Mouse (Mus musculus): ENCODE data around the gene Enah. TPM values are rescaled to one million over a fixed set of nuclear protein-coding genes. Genes with fewer than 3 reads are reported as not detected.

Enah gene
- polyA plus RNA-seq, 1 experiment, result not detected

GRCm38 (mm10) chr1:181876656-181877055 is 143.1 kb downstream of the Enah start:
- no peak for TF ChIP-seq GATA1 (IDR thresholded peaks at IDR 0.05; ENCODE audit: low read length)

GRCm38 (mm10) chr1:181873086-181873920 is 146.5 kb downstream of the Enah start:
- peak; percentile 18 for TF ChIP-seq GATA1 (IDR thresholded peaks at IDR 0.05; ENCODE audit: low read length)

DNA sequence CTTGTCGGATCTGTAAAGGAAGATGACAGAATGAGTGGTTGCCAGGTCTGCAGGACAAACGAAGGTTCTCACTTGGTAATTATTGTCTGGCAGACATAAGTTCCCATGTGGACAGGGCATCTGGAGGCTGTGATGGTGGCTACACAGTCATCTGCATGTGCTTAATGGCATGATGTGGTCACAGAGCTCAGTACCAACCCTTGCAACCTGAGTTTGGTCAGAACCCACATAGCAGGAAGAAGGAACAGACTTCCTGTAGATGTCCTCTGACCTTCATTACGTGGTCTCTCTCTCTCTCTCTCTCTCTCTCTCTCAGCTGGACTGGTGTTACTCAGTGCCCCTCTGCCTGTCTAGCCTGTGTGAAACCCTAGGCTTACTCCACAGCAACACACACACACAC is 147.2 kb downstream of the Enah start:
- no peak for TF ChIP-seq GATA1 (IDR thresholded peaks at IDR 0.05; ENCODE audit: low read length)

- TF ChIP-seq GATA1 (IDR thresholded peaks at IDR 0.05; ENCODE audit: low read length), result no peak
These were observed 153.1 kb downstream of the Enah start for GRCm38 (mm10) chr1:181866429-181867280.

DNA sequence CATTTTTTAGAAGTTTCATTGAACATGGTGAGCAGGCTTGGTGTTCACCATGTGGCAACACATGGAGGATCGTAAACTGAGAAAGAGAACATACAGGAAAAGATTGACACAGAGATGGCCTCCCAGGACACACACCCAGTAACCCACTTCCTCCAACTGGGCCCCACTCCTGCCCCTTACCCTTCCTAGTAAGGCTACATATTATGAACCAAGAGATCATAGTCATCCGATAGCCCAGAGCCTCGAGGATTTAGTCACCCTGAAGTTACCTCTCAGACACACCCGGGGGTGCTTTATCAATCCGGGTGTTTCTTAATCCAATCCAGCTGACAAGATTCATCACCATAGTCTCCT is 153.9 kb downstream of the Enah start:
- TF ChIP-seq GATA1 (IDR thresholded peaks at IDR 0.05; ENCODE audit: low read length), result no peak

DNA sequence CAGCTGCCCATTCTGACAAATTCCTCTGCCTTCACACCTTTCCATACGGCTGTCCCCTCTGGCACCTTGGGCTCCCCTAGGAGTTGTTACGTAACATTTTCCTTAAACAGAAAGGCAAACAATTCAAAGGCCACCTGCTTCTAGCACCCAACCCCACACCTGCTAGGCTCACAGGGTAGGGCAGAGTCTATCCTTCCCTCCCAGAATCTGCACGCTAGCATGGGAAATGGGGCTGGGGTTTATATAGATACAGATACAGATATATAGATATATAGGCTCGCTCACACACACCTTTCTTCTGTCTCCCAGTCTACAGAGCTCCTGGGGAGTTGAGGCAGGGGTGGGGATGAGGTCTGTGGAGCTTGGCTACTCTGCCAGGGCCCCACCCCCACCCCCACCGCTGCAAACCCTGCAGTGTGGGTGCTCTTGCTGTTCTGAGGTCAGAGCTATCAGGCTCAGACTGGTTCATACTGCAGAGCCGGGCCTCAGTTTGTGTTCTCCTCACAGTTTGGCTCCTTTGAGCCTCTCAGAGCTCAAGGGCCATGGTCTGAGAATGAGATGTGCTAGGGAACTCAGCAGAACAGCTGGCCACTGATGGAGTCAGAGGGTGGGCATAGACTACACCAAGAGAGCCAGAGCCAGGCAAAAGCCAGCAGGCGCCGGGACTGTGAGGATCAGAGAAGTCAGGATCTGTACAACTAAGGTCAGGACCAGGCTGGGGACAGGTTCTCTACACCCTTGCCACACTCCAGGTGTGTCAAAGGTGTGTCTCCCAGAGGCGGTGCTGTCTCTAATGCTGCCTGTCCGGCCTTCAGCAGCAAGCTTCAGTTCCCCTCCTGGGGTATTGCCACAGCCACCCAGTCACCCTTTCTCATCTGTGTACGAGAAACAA is 154.6 kb downstream of the Enah start:
- no peak for TF ChIP-seq GATA1 (IDR thresholded peaks at IDR 0.05; ENCODE audit: low read length)

- no peak for TF ChIP-seq GATA1 (IDR thresholded peaks at IDR 0.05; ENCODE audit: low read length)
These were observed 156.4 kb downstream of the Enah start for GRCm38 (mm10) chr1:181863431-181863830.

DNA sequence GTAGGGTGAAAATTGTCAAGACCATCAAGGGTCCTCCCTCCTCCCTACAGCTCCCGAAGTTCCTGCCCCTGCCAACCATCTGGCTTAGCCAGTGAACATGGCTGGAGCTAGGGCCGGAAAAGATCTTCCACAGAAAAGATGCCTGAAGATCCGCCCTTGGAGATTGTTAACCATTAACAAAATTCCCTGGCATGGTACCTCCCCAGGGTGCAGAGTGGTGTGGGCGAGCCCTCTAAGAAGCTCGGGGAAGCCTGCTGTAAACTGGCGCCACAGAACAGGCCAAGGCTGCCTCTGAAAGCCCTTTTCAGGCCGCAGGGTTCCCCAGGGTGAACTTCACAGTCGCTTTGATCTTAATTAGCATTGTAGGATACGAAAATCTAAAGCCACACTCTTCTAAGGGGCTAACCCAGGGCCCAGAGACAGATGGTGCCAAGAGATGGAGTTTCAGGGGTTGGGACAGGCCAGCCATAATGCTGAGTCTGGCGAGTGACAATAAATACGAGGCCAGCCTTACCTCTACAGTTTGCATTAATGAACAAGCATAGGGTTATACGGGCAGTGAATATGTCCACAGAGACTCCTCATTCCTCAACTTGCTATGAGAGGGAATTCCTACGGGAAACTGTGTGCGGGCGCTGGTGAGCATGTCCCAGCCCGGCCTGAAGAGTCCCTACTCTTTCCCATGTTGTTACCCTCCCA is 157.0 kb downstream of the Enah start:
- no peak for TF ChIP-seq GATA1 (IDR thresholded peaks at IDR 0.05; ENCODE audit: low read length)

DNA sequence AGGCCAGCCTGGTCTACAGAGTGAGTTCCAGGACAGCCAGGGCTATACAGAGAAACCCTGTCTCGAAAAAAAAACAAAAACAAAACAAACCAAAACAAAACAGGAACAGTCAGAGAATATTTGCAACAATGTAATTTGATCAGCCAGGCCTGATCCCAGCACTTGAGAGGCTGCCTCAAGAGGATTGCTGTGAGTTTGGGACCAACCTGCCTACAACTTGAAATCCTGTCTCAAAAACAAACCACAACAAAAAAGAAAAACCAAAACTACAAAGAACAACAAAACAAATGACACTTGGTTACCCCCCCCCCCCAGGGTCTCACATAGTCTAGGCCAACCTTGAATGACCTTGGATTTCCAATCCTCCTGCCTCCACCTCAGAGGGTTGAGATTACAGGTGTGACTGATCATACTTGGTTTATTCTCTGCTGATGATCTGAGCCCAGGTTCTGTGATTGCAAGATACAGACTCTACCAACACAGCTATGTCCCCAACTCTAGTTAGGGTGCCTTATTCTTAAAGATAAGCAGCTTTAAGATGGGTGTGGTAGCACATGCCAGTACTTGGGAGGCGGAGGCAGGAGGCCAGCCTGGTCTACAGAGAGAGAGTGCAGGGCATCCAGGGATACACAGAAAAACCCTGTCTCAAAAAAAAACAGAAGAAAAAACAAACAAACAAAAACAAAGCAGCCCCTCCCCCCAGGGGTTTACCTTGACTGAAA is 158.4 kb downstream of the Enah start:
- TF ChIP-seq GATA1 (IDR thresholded peaks at IDR 0.05; ENCODE audit: low read length), result peak; percentile 30

- TF ChIP-seq GATA1 (IDR thresholded peaks at IDR 0.05; ENCODE audit: low read length), result peak; percentile 35
These were observed 159.1 kb downstream of the Enah start for GRCm38 (mm10) chr1:181860659-181861058.

DNA sequence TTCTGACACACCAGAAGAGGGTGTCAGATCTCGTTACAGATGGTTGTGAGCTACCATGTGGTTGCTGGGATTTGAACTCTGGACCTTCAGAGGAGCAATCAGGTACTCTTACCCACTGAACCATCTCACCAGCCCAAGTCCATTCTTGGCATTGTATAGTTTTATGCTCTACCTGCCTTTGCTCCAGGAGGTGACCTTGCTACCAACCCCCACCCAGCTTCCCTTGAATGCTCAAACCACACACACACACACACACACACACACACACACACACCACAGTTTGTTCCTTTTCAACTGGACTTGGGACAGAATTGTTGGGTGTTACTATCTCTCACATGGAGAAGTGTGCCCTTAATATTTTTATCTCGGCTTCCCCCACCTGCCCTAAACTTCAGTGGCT is 163.5 kb downstream of the Enah start:
- no peak for TF ChIP-seq GATA1 (IDR thresholded peaks at IDR 0.05; ENCODE audit: low read length)

DNA sequence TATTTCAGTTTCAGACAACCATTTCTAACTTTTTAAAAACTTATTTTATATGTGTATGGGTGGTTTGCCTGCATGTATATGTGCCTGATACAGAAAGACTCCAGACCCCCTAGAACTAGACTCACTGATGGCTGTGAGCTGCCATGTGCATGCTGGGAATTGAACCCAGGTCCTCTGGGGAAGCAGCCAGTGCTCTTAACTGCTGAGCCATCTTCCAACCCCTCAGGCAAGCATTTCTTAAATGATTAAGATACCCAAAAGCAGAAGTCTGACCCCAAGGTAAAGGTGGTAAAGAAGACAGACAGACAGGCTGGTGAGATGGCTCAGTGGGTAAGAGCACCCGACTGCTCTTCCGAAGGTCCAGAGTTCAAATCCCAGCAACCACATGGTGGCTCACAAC is 165.0 kb downstream of the Enah start:
- no peak for TF ChIP-seq GATA1 (IDR thresholded peaks at IDR 0.05; ENCODE audit: low read length)

DNA sequence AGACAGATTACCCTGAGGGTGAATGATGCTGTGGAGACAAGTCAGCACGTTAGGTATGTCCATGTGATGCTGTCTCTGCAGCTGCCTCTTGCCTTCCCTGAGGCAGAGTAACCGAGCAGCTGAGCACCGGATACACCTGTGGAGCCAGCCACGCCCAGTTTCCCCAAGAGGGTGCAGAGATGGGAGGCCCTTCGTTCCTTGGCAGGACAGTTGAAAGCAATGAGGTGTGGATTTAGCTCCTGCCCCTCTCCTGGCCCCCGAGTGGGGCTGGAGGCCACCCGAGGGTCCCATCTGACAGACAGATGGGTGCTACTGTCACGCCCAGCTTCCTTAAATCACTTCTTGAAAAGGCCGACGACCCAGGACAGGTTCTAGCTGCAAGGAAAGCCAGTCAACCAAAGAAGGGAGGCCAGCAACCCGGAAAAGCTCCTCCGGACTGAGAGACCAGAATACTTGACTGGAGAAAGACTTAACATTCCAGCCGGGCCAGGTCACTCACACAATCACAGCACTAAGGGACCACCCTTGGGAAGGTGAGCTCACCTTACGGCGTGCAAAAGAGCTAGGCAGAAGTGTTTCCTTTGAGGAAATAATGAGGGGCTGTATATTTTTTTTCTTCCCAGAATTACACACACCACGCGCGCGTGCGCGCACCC is 166.6 kb downstream of the Enah start:
- TF ChIP-seq GATA1 (IDR thresholded peaks at IDR 0.05; ENCODE audit: low read length), result no peak

- no peak for TF ChIP-seq GATA1 (IDR thresholded peaks at IDR 0.05; ENCODE audit: low read length)
These were observed 167.3 kb downstream of the Enah start for GRCm38 (mm10) chr1:181852466-181852865.

Measured in G1E-ER4 (cell line).